10 mouse cellular contexts compared by ENCODE assay signal in the genomic region with DNA sequence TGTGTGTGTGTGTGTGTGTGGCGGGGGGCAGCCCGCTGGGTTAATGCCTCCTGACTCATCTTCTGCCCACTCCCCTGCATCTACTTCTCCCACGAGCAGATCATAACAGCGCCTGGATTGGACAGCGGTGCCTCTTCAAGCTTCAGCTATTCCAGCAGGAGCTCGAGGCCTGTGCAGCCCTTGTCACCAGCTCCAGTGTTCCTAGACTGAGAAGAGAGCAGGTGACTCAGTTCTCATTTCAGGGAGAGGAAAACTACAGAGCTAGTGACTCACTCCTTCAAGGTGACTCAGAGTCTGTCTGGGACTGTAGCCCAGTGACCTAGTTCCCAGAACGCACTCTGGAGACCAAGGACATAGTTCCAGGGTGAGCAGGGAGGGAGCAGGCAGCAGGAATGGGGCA.
A peak's percentile ranks its signal among the peaks of the same experiment; 100 is the strongest.
DNase-seq lines count a peak whose midpoint lies in the region; TF ChIP-seq lines count a peak whose summit lies in the region.
"Had no signal": no experiment of that assay in that cellular context is flagged by ENCODE, and none has a peak within 500 bp of the region (broad histone marks: within the 10 kb centered on the region; RNA-seq: fewer than 3 reads in every experiment).

No protein-coding gene starts in this region.

- 41% methylated on average over 7 of the region's 7 CpGs for WGBS in cerebellum, adult 2 months

- H3K4me1 ChIP-seq in cerebellum, adult 2 months (ENCODE audit: control insufficient read depth, insufficient read depth, low read length): peaks cover 14% of the 10 kb centered on the region

- no peak for TF ChIP-seq POLR2A in cerebellum, adult 2 months (IDR thresholded peaks at IDR 0.05; ENCODE audit: borderline replicate concordance, insufficient read depth, low read length)

- peak overlapping the region; percentile 37; the same call in 1 of the 2 replicates for H3K27ac ChIP-seq in cerebellum, adult 2 months (ENCODE audit: insufficient read depth, low read length)
- H3K27ac ChIP-seq: layer of hippocampus, adult 2 months had no signal

- DNase-seq in cerebellum, adult 2 months: peak; percentile 66 to 88
- no peak for DNase-seq in cerebellum, postnatal 14 days
- DNase-seq in left cerebral cortex, adult 18-20 months (ENCODE audit: low spot score in 2 of 2): peak; percentile 64 to 67
- DNase-seq in left cerebral cortex, postnatal 4 days: no peak
- DNase-seq in adrenal gland, postnatal 14 days: peak; percentile 83
- peak; percentile 23 to 91 for DNase-seq in left cerebral cortex, postnatal 25 days (ENCODE audit: low spot score in 2 of 2)
- no peak for DNase-seq in yolk sac, embryonic 10.5 days (ENCODE audit: low spot score)
- DNase-seq in spleen, postnatal 36 days (ENCODE audit: low spot score in 2 of 2): no peak
- DNase-seq: B cell, adult 2 months had no signal

- no peak for TF ChIP-seq CTCF in cerebellum, adult 2 months (IDR thresholded peaks at IDR 0.05; ENCODE audit: borderline replicate concordance, insufficient read depth, low read depth, low read length)

- intact Hi-C loops in left cerebral cortex, postnatal 4 days (cut with DNase I): no loop called here
- intact Hi-C loops in left cerebral cortex, postnatal 25 days (cut with DNase I): loop anchor here (5.0 to 10.0 kb wide), 2 partner anchors 73 to 135 kb away; no protein-coding TSS in a partner anchor

- H3K27me3 ChIP-seq in cerebellum, adult 2 months (ENCODE audit: control insufficient read depth, insufficient read depth, low read length): no peaks in the 10 kb centered on the region

- H3K4me3 ChIP-seq in cerebellum, adult 2 months (replicated peaks; ENCODE audit: insufficient read depth, low read depth, low read length): no peak overlapping the region
- H3K4me3 ChIP-seq: layer of hippocampus, adult 2 months had no signal

Comparison
In these comparisons a context has a peak if more than half of its experiments do, and no peak if none do; other contexts are left out.
1. DNase-seq: peak in cerebellum, adult 2 months (2 of 2), left cerebral cortex, adult 18-20 months (2 of 2), adrenal gland, postnatal 14 days (single experiment) and left cerebral cortex, postnatal 25 days (2 of 2); none in cerebellum, postnatal 14 days (0 of 2), left cerebral cortex, postnatal 4 days (single experiment), yolk sac, embryonic 10.5 days (single experiment) and spleen, postnatal 36 days (0 of 2).